Mouse (Mus musculus) MEL (cell line): ENCODE measurements around the gene Il33. TPM values are rescaled to one million over a fixed set of nuclear protein-coding genes. Genes with fewer than 3 reads are reported as not detected.

ENCODE experiments used
- DNase-seq: peaks from one replicate; pipeline ENCODE4 v3.0.0; 2011; ENCODE audit warnings: low read depth, low spot score
- H3K27ac ChIP-seq: 2 replicates; pipeline ENCODE4 v1.5.1; 2012; ENCODE audit warnings: low read depth, mild to moderate bottlenecking, control low read depth, low read length, moderate library complexity; ENCODE audit not compliant: control insufficient read depth
- H3K27me3 ChIP-seq, 2 experiments: fragments of 150-350 bp in 1 of 2; sonication (generic) in 1 of 2; 2 replicates each; pipeline ENCODE4 v1.6.1; 2012; ENCODE audit warnings: low read length in 2 of 2, mild to moderate bottlenecking in 2 of 2, improper control_type of control experiment in 1 of 2, moderate library complexity in 1 of 2; ENCODE audit not compliant: insufficient read depth in 2 of 2, control insufficient read depth in 1 of 2
- H3K36me3 ChIP-seq, 2 experiments: 2 replicates each; pipeline ENCODE4 v1.6.1; 2012 to 2014; ENCODE audit warnings: low read length in 2 of 2, improper control_type of control experiment in 1 of 2, inconsistent platforms in 1 of 2, mild to moderate bottlenecking in 1 of 2; ENCODE audit not compliant: insufficient read depth in 2 of 2, control insufficient read depth in 1 of 2
- H3K4me1 ChIP-seq, 2 experiments: fragments of 150-350 bp in 1 of 2; sonication (generic) in 1 of 2; 2 replicates each; pipeline ENCODE4 v1.6.1; 2012; ENCODE audit warnings: low read length in 2 of 2, improper control_type of control experiment in 1 of 2, mild to moderate bottlenecking in 1 of 2; ENCODE audit not compliant: insufficient read depth in 2 of 2, control insufficient read depth in 1 of 2
- H3K4me3 ChIP-seq, 2 experiments: fragments of 150-350 bp in 1 of 2; sonication (generic) in 1 of 2; 2 replicates each; pipeline ENCODE4 v1.5.1; 2012; ENCODE audit warnings: low read depth in 2 of 2, low read length in 2 of 2, mild to moderate bottlenecking in 2 of 2, moderate library complexity in 2 of 2, control low read depth in 1 of 2, improper control_type of control experiment in 1 of 2; ENCODE audit not compliant: control insufficient read depth in 1 of 2, insufficient read depth in 1 of 2
- H3K79me2 ChIP-seq: 2 replicates; pipeline ENCODE4 v1.6.1; 2012; ENCODE audit warnings: mild to moderate bottlenecking, low read length, moderate library complexity; ENCODE audit not compliant: control insufficient read depth, poor library complexity, insufficient read depth
- H3K9ac ChIP-seq: 2 replicates; pipeline ENCODE4 v1.6.1; 2012; ENCODE audit warnings: low read depth, mild to moderate bottlenecking, control low read depth, low read length, moderate library complexity; ENCODE audit not compliant: control insufficient read depth, poor library complexity, severe bottlenecking
- H3K9me3 ChIP-seq: fragments of 150-350 bp; sonication (generic); replicated peaks from 2 replicates; pipeline ENCODE4 v1.6.1; 2012; ENCODE audit warnings: mild to moderate bottlenecking, low read length, improper control_type of control experiment, moderate library complexity; ENCODE audit not compliant: insufficient read depth
- BHLHE40 ChIP-seq: IDR thresholded peaks from 2 replicates; pipeline ENCODE4 v1.6.1; 2012; ENCODE audit warnings: low read depth, mild to moderate bottlenecking, inconsistent platforms, low read length, improper control_type of control experiment, borderline replicate concordance
- E2F4 ChIP-seq: IDR thresholded peaks from 2 replicates; pipeline ENCODE4 v1.6.1; 2011; ENCODE audit warnings: low read depth, low read length, improper control_type of control experiment, borderline replicate concordance
- ELF1 ChIP-seq: IDR thresholded peaks from 2 replicates; pipeline ENCODE4 v1.6.1; 2014; ENCODE audit warnings: low read depth, mild to moderate bottlenecking, inconsistent platforms, low read length, improper control_type of control experiment, moderate library complexity
- EP300 ChIP-seq, 2 experiments: IDR thresholded peaks; 2 replicates each; pipeline ENCODE4 v1.6.1; 2011; ENCODE audit warnings: improper control_type of control experiment in 2 of 2, low read length in 2 of 2, low read depth in 1 of 2, mild to moderate bottlenecking in 1 of 2
- ETS1 ChIP-seq: IDR thresholded peaks from 2 replicates; pipeline ENCODE4 v1.6.1; 2012; ENCODE audit warnings: low read depth, mild to moderate bottlenecking, inconsistent platforms, low read length, improper control_type of control experiment, moderate library complexity
- GATA1 ChIP-seq: IDR thresholded peaks from 2 replicates; pipeline ENCODE4 v1.6.1; 2011; ENCODE audit warnings: low read depth, low read length, improper control_type of control experiment
- HCFC1 ChIP-seq: IDR thresholded peaks from 2 replicates; pipeline ENCODE4 v1.6.1; 2012; ENCODE audit warnings: low read depth, mild to moderate bottlenecking, inconsistent platforms, low read length, improper control_type of control experiment, moderate library complexity
- KAT2A ChIP-seq: conservative IDR thresholded peaks from 2 replicates; pipeline ENCODE4 v1.6.1; 2012; ENCODE audit warnings: low read depth, low read length, improper control_type of control experiment, inconsistent platforms
- MAFK ChIP-seq: IDR thresholded peaks from 2 replicates; pipeline ENCODE4 v1.6.1; 2011; ENCODE audit warnings: low read depth, mild to moderate bottlenecking, low read length, improper control_type of control experiment, borderline replicate concordance
- MAX ChIP-seq: IDR thresholded peaks from 2 replicates; pipeline ENCODE4 v1.6.1; 2011; ENCODE audit warnings: low read length, improper control_type of control experiment
- MAZ ChIP-seq: IDR thresholded peaks from 2 replicates; pipeline ENCODE4 v1.6.1; 2012; ENCODE audit warnings: low read depth, mild to moderate bottlenecking, inconsistent platforms, low read length, improper control_type of control experiment
- MXI1 ChIP-seq: IDR thresholded peaks from 2 replicates; pipeline ENCODE4 v1.6.1; 2011; ENCODE audit warnings: mild to moderate bottlenecking, low read depth, low read length, improper control_type of control experiment
- MYC ChIP-seq: IDR thresholded peaks from 2 replicates; pipeline ENCODE4 v1.6.1; 2011; ENCODE audit warnings: low read depth, mild to moderate bottlenecking, low read length, improper control_type of control experiment, moderate library complexity
- POLR2A ChIP-seq, 2 experiments: IDR thresholded peaks; 2 replicates each; pipeline ENCODE4 v1.6.1; 2011 to 2012; ENCODE audit warnings: low read length in 2 of 2, mild to moderate bottlenecking in 2 of 2, control low read depth in 1 of 2, improper control_type of control experiment in 1 of 2, low read depth in 1 of 2, moderate library complexity in 1 of 2; ENCODE audit not compliant: control insufficient read depth in 1 of 2, insufficient read depth in 1 of 2, poor library complexity in 1 of 2
- POLR2AphosphoS2 ChIP-seq: IDR thresholded peaks from 2 replicates; pipeline ENCODE4 v1.6.1; 2011; ENCODE audit warnings: low read length, improper control_type of control experiment
- RCOR1 ChIP-seq: IDR thresholded peaks from 2 replicates; pipeline ENCODE4 v1.6.1; 2012; ENCODE audit warnings: low read depth, mild to moderate bottlenecking, inconsistent platforms, low read length, improper control_type of control experiment
- SIN3A ChIP-seq: IDR thresholded peaks from 2 replicates; pipeline ENCODE4 v1.6.1; 2012; ENCODE audit warnings: low read length, improper control_type of control experiment, inconsistent platforms
- SMC3 ChIP-seq: IDR thresholded peaks from 2 replicates; pipeline ENCODE4 v1.6.1; 2011; ENCODE audit warnings: low read depth, low read length, improper control_type of control experiment
- TAL1 ChIP-seq: IDR thresholded peaks from 2 replicates; pipeline ENCODE4 v1.6.1; 2012; ENCODE audit warnings: mild to moderate bottlenecking, inconsistent platforms, low read length, moderate library complexity, mixed read lengths
- TCF12 ChIP-seq: IDR thresholded peaks from 2 replicates; pipeline ENCODE4 v1.6.1; 2014; ENCODE audit warnings: low read depth, mild to moderate bottlenecking, inconsistent platforms, low read length, improper control_type of control experiment, moderate library complexity
- USF1 ChIP-seq: IDR thresholded peaks from 2 replicates; pipeline ENCODE4 v1.6.1; 2014; ENCODE audit warnings: low read depth, mild to moderate bottlenecking, inconsistent platforms, low read length, improper control_type of control experiment, moderate library complexity
- ZC3H11A ChIP-seq: IDR thresholded peaks from 2 replicates; pipeline ENCODE4 v1.6.1; 2012; ENCODE audit warnings: low read depth, mild to moderate bottlenecking, inconsistent platforms, low read length, improper control_type of control experiment
- ZKSCAN1 ChIP-seq: IDR thresholded peaks from 2 replicates; pipeline ENCODE4 v1.6.1; 2012; ENCODE audit warnings: low read depth, mild to moderate bottlenecking, inconsistent platforms, low read length, improper control_type of control experiment, moderate library complexity
- ZNF384 ChIP-seq: IDR thresholded peaks from 2 replicates; pipeline ENCODE4 v1.6.1; 2012; ENCODE audit warnings: low read depth, mild to moderate bottlenecking, inconsistent platforms, low read length, improper control_type of control experiment
- polyA plus RNA-seq, 2 experiments: library from polyadenylated mRNA; stranded (reverse) in 1 of 2; unstranded in 1 of 2; fragments of >175 nt in 1 of 2; fragments of >200 nt in 1 of 2; gene quantifications; 2 replicates each; pipeline versions ENCODE4 v1.2.1 to v1.2.4; 2012; ENCODE audit warnings: low replicate concordance in 2 of 2, low read depth in 1 of 2; ENCODE audit not compliant: insufficient read length in 2 of 2, insufficient read depth in 1 of 2, missing spikeins in 1 of 2
- total RNA-seq: library from RNA; depleted of rRNA; stranded (reverse); fragments of 300-350 nt; gene quantifications from 2 replicates; pipeline ENCODE4 v1.2.3, GENCODE M21; 2012

Gene Il33
- total and polyA plus RNA-seq, 3 experiments: 0.17 TPM; not detected in 2

GRCm38 (mm10) chr19:30001550-30001949, 76.6 kb downstream of the Il33 start:
- Histone ChIP-seq H3K9ac (no peak overlapping the region), H3K4me1 (no peaks in the 10 kb centered on the region), H3K27ac (no peak overlapping the region), H3K79me2 (no peaks in the 10 kb centered on the region)
- no peak for DNase-seq
- TF ChIP-seq GATA1 (peak; percentile 62; the same call in 1 of the 2 replicates), USF1 (no peak), ZNF384 (no peak), RCOR1 (peak; percentile 99), SIN3A (no peak), MAFK (peak; percentile 31; the same call in 1 of the 2 replicates), POLR2AphosphoS2 (no peak)
- TF ChIP-seq, all 39 proteins: peak for 3
- H3K9me3 ChIP-seq: no peaks in the 10 kb centered on the region
- H3K4me3 ChIP-seq: no peak overlapping the region
- peaks cover 1 to 2% of the 10 kb centered on the region in 2 experiments; a peak in 1 of 4 replicates for H3K27me3 ChIP-seq
- no peaks in the 10 kb centered on the region for H3K36me3 ChIP-seq

- no peaks in the 10 kb centered on the region for H3K9me3 ChIP-seq
- H3K27ac ChIP-seq: no peak within 1 kb of the TSS
- H3K4me1 ChIP-seq: no peaks in the 10 kb centered on the region
- H3K27me3 ChIP-seq: peaks cover 0 to 2% of the 10 kb centered on the region in 2 experiments; a peak in 2 of 4 replicates
- TF ChIP-seq TCF12 (no peak), MAZ (no peak), ZNF384 (no peak), BHLHE40 (no peak), MAX (no peak), TAL1 (no peak), MAFK (no peak), ELF1 (no peak), E2F4 (no peak), GATA1 (no peak), KAT2A (no peak), ZKSCAN1 (no peak)
- no peaks in the 10 kb centered on the region for H3K79me2 ChIP-seq
- DNase-seq: no peak
- H3K36me3 ChIP-seq: no peaks in the 10 kb centered on the region
- no peak within 1 kb of the TSS for H3K9ac ChIP-seq
- H3K4me3 ChIP-seq: no peak within 1 kb of the TSS
Measured at GRCm38 (mm10) chr19:30003621-30004020, 78.7 kb downstream of the Il33 start, which contains the start of gene Trpd52l3. TSS of gene Trpd52l3 (plus strand) at chr19:30003790.

- Histone ChIP-seq H3K4me3 (no peak overlapping the region), H3K27me3 (peaks cover 5% of the 10 kb centered on the region in 2 experiments; a peak in 3 of 4 replicates), H3K9ac (no peak overlapping the region), H3K27ac (no peak overlapping the region), H3K9me3 (no peaks in the 10 kb centered on the region), H3K79me2 (no peaks in the 10 kb centered on the region), H3K36me3 (no peaks in the 10 kb centered on the region), H3K4me1 (no peaks in the 10 kb centered on the region)
- no peak for TF ChIP-seq EP300 (IDR thresholded peaks at IDR 0.05; ENCODE audit: low read depth in 1 of 2, low read length in 2 of 2)
- TF ChIP-seq TCF12: no peak
- TF ChIP-seq SMC3: no peak
- TF ChIP-seq ETS1: no peak
- TF ChIP-seq RCOR1: no peak
- no peak for TF ChIP-seq ZC3H11A
- no peak for TF ChIP-seq KAT2A
- TF ChIP-seq POLR2AphosphoS2: no peak
- no peak for TF ChIP-seq MYC
- no peak for TF ChIP-seq POLR2A (IDR thresholded peaks at IDR 0.05; ENCODE audit: control insufficient read depth in 1 of 2, insufficient read depth in 1 of 2, low read depth in 1 of 2, low read length in 2 of 2, poor library complexity in 1 of 2)
- TF ChIP-seq MXI1: no peak
- TF ChIP-seq HCFC1: no peak
- TF ChIP-seq MAZ: no peak
- no peak for TF ChIP-seq ZKSCAN1
- no peak for TF ChIP-seq ZNF384
- no peak for DNase-seq
Measured at GRCm38 (mm10) chr19:30006371-30006770, 81.5 kb downstream of the Il33 start.
